Mouse (Mus musculus): ENCODE results near the gene Pih1d1. TPM values are rescaled to one million over a fixed set of nuclear protein-coding genes. Genes with fewer than 3 reads are reported as not detected.

Pih1d1 gene
- total RNA-seq, 1 experiment, result 70.2 TPM

GRCm38 (mm10) chr7:45139904-45140723 lies 14.0 kb upstream of the Pih1d1 start:
- in situ Hi-C loops (cut with MboI; ENCODE audit: low sequenced_read_pairs in 2 of 2, unreplicated experiment in 2 of 2), result no loop called here

GRCm38 (mm10) chr7:45141319-45141718 lies 12.8 kb upstream of the Pih1d1 start:
- H3K36me3 ChIP-seq (ENCODE audit: control insufficient read depth, insufficient read depth, low read length, poor library complexity, severe bottlenecking), result peaks cover 34% of the 10 kb centered on the region
- in situ Hi-C loops (cut with MboI; ENCODE audit: low sequenced_read_pairs in 2 of 2, unreplicated experiment in 2 of 2), result no loop called here
- TF ChIP-seq MAFK (IDR thresholded peaks at IDR 0.05; ENCODE audit: insufficient read depth, low read depth, low read length) (no peak), ZNF384 (IDR thresholded peaks at IDR 0.05; ENCODE audit: low read depth, low read length) (no peak), HCFC1 (IDR thresholded peaks at IDR 0.05; ENCODE audit: borderline replicate concordance, insufficient read depth, low read length) (no peak), ZC3H11A (IDR thresholded peaks at IDR 0.05; ENCODE audit: borderline replicate concordance, low read depth, low read length) (no peak), CHD2 (IDR thresholded peaks at IDR 0.05; ENCODE audit: low read depth, low read length) (no peak)

More at GRCm38 (mm10) chr7:45139904-45140723, 14.0 kb upstream of the Pih1d1 start:
- H3K27ac ChIP-seq (ENCODE audit: insufficient read depth, low read depth, low read length, poor library complexity, severe bottlenecking), result no peak overlapping the region
- H3K9me3 ChIP-seq (ENCODE audit: control insufficient read depth, insufficient read depth, low read depth, low read length), result no peaks in the 10 kb centered on the region
- no peak overlapping the region for H3K9ac ChIP-seq (ENCODE audit: insufficient read depth, low read depth, low read length, poor library complexity, severe bottlenecking)
- H3K4me3 ChIP-seq (ENCODE audit: insufficient read depth in 1 of 2, low read depth in 1 of 2, low read length in 2 of 2, poor library complexity in 1 of 2, severe bottlenecking in 1 of 2), result no peak overlapping the region
- TF ChIP-seq MAFK (IDR thresholded peaks at IDR 0.05; ENCODE audit: insufficient read depth, low read depth, low read length) (no peak), HCFC1 (IDR thresholded peaks at IDR 0.05; ENCODE audit: borderline replicate concordance, insufficient read depth, low read length) (no peak), ZNF384 (IDR thresholded peaks at IDR 0.05; ENCODE audit: low read depth, low read length) (no peak), ZC3H11A (IDR thresholded peaks at IDR 0.05; ENCODE audit: borderline replicate concordance, low read depth, low read length) (no peak), CHD2 (IDR thresholded peaks at IDR 0.05; ENCODE audit: low read depth, low read length) (no peak)
- H3K36me3 ChIP-seq (ENCODE audit: control insufficient read depth, insufficient read depth, low read length, poor library complexity, severe bottlenecking), result peaks cover 24% of the 10 kb centered on the region
- no peak for DNase-seq (ENCODE audit: low read depth, low spot score)
- H3K4me1 ChIP-seq (ENCODE audit: control insufficient read depth in 2 of 2, insufficient read depth in 2 of 2, low read length in 2 of 2, poor library complexity in 1 of 2), result peaks cover 0 to 9% of the 10 kb centered on the region in 2 experiments; a peak in 1 of 4 replicates

GRCm38 (mm10) chr7:45141914-45142313 lies 12.2 kb upstream of the Pih1d1 start:
- Histone ChIP-seq H3K27ac (ENCODE audit: insufficient read depth, low read depth, low read length, poor library complexity, severe bottlenecking) (no peak overlapping the region), H3K4me3 (ENCODE audit: insufficient read depth in 1 of 2, low read depth in 1 of 2, low read length in 2 of 2, poor library complexity in 1 of 2, severe bottlenecking in 1 of 2) (no peak overlapping the region), H3K36me3 (ENCODE audit: control insufficient read depth, insufficient read depth, low read length, poor library complexity, severe bottlenecking) (peaks cover 36% of the 10 kb centered on the region), H3K9me3 (ENCODE audit: control insufficient read depth, insufficient read depth, low read depth, low read length) (no peaks in the 10 kb centered on the region), H3K4me1 (ENCODE audit: control insufficient read depth in 2 of 2, insufficient read depth in 2 of 2, low read length in 2 of 2, poor library complexity in 1 of 2) (peaks cover 0 to 4% of the 10 kb centered on the region in 2 experiments; a peak in 1 of 4 replicates), H3K9ac (ENCODE audit: insufficient read depth, low read depth, low read length, poor library complexity, severe bottlenecking) (no peak overlapping the region)
- DNase-seq (ENCODE audit: low read depth, low spot score), result no peak
- in situ Hi-C loops (cut with MboI; ENCODE audit: low sequenced_read_pairs in 2 of 2, unreplicated experiment in 2 of 2), result no loop called here
- TF ChIP-seq HCFC1 (IDR thresholded peaks at IDR 0.05; ENCODE audit: borderline replicate concordance, insufficient read depth, low read length) (no peak), ZC3H11A (IDR thresholded peaks at IDR 0.05; ENCODE audit: borderline replicate concordance, low read depth, low read length) (no peak), CHD2 (IDR thresholded peaks at IDR 0.05; ENCODE audit: low read depth, low read length) (no peak), MAFK (IDR thresholded peaks at IDR 0.05; ENCODE audit: insufficient read depth, low read depth, low read length) (no peak), ZNF384 (IDR thresholded peaks at IDR 0.05; ENCODE audit: low read depth, low read length) (no peak)

More at GRCm38 (mm10) chr7:45141319-45141718, 12.8 kb upstream of the Pih1d1 start:
- DNase-seq (ENCODE audit: low read depth, low spot score), result no peak
- no peak overlapping the region for H3K9ac ChIP-seq (ENCODE audit: insufficient read depth, low read depth, low read length, poor library complexity, severe bottlenecking)
- no peak overlapping the region for H3K4me3 ChIP-seq (ENCODE audit: insufficient read depth in 1 of 2, low read depth in 1 of 2, low read length in 2 of 2, poor library complexity in 1 of 2, severe bottlenecking in 1 of 2)
- no peak overlapping the region for H3K27ac ChIP-seq (ENCODE audit: insufficient read depth, low read depth, low read length, poor library complexity, severe bottlenecking)
- peaks cover 0 to 4% of the 10 kb centered on the region in 2 experiments; a peak in 1 of 4 replicates for H3K4me1 ChIP-seq (ENCODE audit: control insufficient read depth in 2 of 2, insufficient read depth in 2 of 2, low read length in 2 of 2, poor library complexity in 1 of 2)
- no peaks in the 10 kb centered on the region for H3K9me3 ChIP-seq (ENCODE audit: control insufficient read depth, insufficient read depth, low read depth, low read length)

- no peak for DNase-seq (ENCODE audit: low read depth, low spot score)
- TF ChIP-seq MAFK (IDR thresholded peaks at IDR 0.05; ENCODE audit: insufficient read depth, low read depth, low read length) (no peak), HCFC1 (IDR thresholded peaks at IDR 0.05; ENCODE audit: borderline replicate concordance, insufficient read depth, low read length) (no peak), ZNF384 (IDR thresholded peaks at IDR 0.05; ENCODE audit: low read depth, low read length) (no peak), ZC3H11A (IDR thresholded peaks at IDR 0.05; ENCODE audit: borderline replicate concordance, low read depth, low read length) (no peak), CHD2 (IDR thresholded peaks at IDR 0.05; ENCODE audit: low read depth, low read length) (no peak)
- H3K9me3 ChIP-seq (ENCODE audit: control insufficient read depth, insufficient read depth, low read depth, low read length), result no peaks in the 10 kb centered on the region
- no peak overlapping the region for H3K4me3 ChIP-seq (ENCODE audit: insufficient read depth in 1 of 2, low read depth in 1 of 2, low read length in 2 of 2, poor library complexity in 1 of 2, severe bottlenecking in 1 of 2)
- H3K9ac ChIP-seq (ENCODE audit: insufficient read depth, low read depth, low read length, poor library complexity, severe bottlenecking), result no peak overlapping the region
- no peak overlapping the region for H3K27ac ChIP-seq (ENCODE audit: insufficient read depth, low read depth, low read length, poor library complexity, severe bottlenecking)
- in situ Hi-C loops (cut with MboI; ENCODE audit: low sequenced_read_pairs in 2 of 2, unreplicated experiment in 2 of 2), result no loop called here
- peaks cover 44% of the 10 kb centered on the region for H3K36me3 ChIP-seq (ENCODE audit: control insufficient read depth, insufficient read depth, low read length, poor library complexity, severe bottlenecking)
- peaks cover 0 to 3% of the 10 kb centered on the region in 2 experiments; a peak in 1 of 4 replicates for H3K4me1 ChIP-seq (ENCODE audit: control insufficient read depth in 2 of 2, insufficient read depth in 2 of 2, low read length in 2 of 2, poor library complexity in 1 of 2)
Measured at GRCm38 (mm10) chr7:45144368-45145174, 9.5 kb upstream of the Pih1d1 start.
